Mouse (Mus musculus) adrenal gland, adult 2 months (tissue): ENCODE data around the gene Syt2. TPM values are rescaled to one million over a fixed set of nuclear protein-coding genes. Genes with fewer than 3 reads are reported as not detected.
A peak's percentile ranks its signal among the peaks of the same experiment; 100 is the strongest.

Experiments used
- DNase-seq: peaks from one replicate; pipeline ENCODE4 v3.0.0; 2021
- polyA plus RNA-seq: library from polyadenylated mRNA; depleted of rRNA; stranded (reverse); fragments of >200 nt; gene quantifications from 2 replicates; pipeline ENCODE4 v1.2.3, GENCODE M21; 2012
- total RNA-seq, 2 experiments: library from RNA; stranded (reverse); gene quantifications; 2 replicates each; pipeline ENCODE4 v1.2.3; 2021

The Syt2 gene
- total and polyA plus RNA-seq, 3 experiments, result 0.01 to 0.17 (median 0.06) TPM

- no peak for DNase-seq
These were observed 58.2 kb downstream of the Syt2 start for GRCm38 (mm10) chr1:134704396-134705306.

GRCm38 (mm10) chr1:134706549-134706948 lies 60.1 kb downstream of the Syt2 start:
- DNase-seq, result no peak

- DNase-seq, result no peak
These were observed 61.0 kb downstream of the Syt2 start for GRCm38 (mm10) chr1:134707516-134707915.

GRCm38 (mm10) chr1:134708274-134708673 lies 61.8 kb downstream of the Syt2 start:
- DNase-seq, result no peak

- no peak for DNase-seq
These were observed 62.4 kb downstream of the Syt2 start for GRCm38 (mm10) chr1:134708801-134709385.

- DNase-seq, result no peak
These were observed 63.2 kb downstream of the Syt2 start for GRCm38 (mm10) chr1:134709411-134710306.

- DNase-seq, result no peak
These were observed 64.6 kb downstream of the Syt2 start for GRCm38 (mm10) chr1:134711061-134711460.

GRCm38 (mm10) chr1:134711653-134712052 lies 65.2 kb downstream of the Syt2 start:
- DNase-seq, result no peak

GRCm38 (mm10) chr1:134712781-134713299 lies 66.4 kb downstream of the Syt2 start:
- no peak for DNase-seq

- no peak for DNase-seq
These were observed 67.0 kb downstream of the Syt2 start for GRCm38 (mm10) chr1:134713421-134713969.

GRCm38 (mm10) chr1:134714166-134714565 lies 67.7 kb downstream of the Syt2 start:
- DNase-seq, result no peak

- no peak for DNase-seq
These were observed 68.6 kb downstream of the Syt2 start for GRCm38 (mm10) chr1:134715092-134715491.

GRCm38 (mm10) chr1:134719718-134720304 lies 73.3 kb downstream of the Syt2 start:
- no peak for DNase-seq

GRCm38 (mm10) chr1:134721486-134721885 lies 75.0 kb downstream of the Syt2 start:
- DNase-seq, result no peak

- no peak for DNase-seq
These were observed 76.4 kb downstream of the Syt2 start for GRCm38 (mm10) chr1:134722891-134723290.

- peak; percentile 60 for DNase-seq
These were observed 78.8 kb downstream of the Syt2 start for GRCm38 (mm10) chr1:134725276-134725675.

- DNase-seq, result no peak
These were observed 80.0 kb downstream of the Syt2 start for GRCm38 (mm10) chr1:134726480-134726879.

- peak; percentile 88 for DNase-seq
These were observed 80.8 kb downstream of the Syt2 start for GRCm38 (mm10) chr1:134727256-134727655.

- no peak for DNase-seq
These were observed 87.2 kb downstream of the Syt2 start for GRCm38 (mm10) chr1:134733659-134734058.

GRCm38 (mm10) chr1:134737463-134737862 lies 91.0 kb downstream of the Syt2 start:
- DNase-seq, result no peak

- DNase-seq, result no peak
These were observed 95.0 kb downstream of the Syt2 start for GRCm38 (mm10) chr1:134741433-134741832.
